Mouse (Mus musculus) lung, adult 2 months (tissue): ENCODE measurements around the gene Cryge.

Source experiments
- CTCF ChIP-seq: fragments of 200-500 bp; IDR thresholded peaks from 2 replicates; pipeline ENCODE4 v1.5.1; 2011; ENCODE audit warnings: mild to moderate bottlenecking, low read length, control low read depth; ENCODE audit not compliant: insufficient read depth
- POLR2A ChIP-seq: fragments of 200-500 bp; IDR thresholded peaks from 2 replicates; pipeline ENCODE4 v1.6.1; 2011; ENCODE audit warnings: low read depth, mild to moderate bottlenecking, control low read depth, low read length, borderline replicate concordance; ENCODE audit errors: extremely low read depth

- TF ChIP-seq CTCF (no peak), POLR2A (no peak)
These were observed 7.5 kb downstream of the Cryge start for GRCm38 (mm10) chr1:65043433-65043832.
